Mouse (Mus musculus): ENCODE results near the gene Ssbp3. TPM values are rescaled to one million over a fixed set of nuclear protein-coding genes. Genes with fewer than 3 reads are reported as not detected.

Gene Ssbp3
- polyA plus RNA-seq, 1 experiment: 36.4 TPM

- no peaks in the 10 kb centered on the region for H3K4me1 ChIP-seq (ENCODE audit: control insufficient read depth, insufficient read depth, insufficient read length, low read length)
- no peak overlapping the region for H3K27ac ChIP-seq (replicated peaks; ENCODE audit: low read depth, low read length)
- no peak overlapping the region for H3K4me3 ChIP-seq (ENCODE audit: insufficient read depth, low read depth, low read length)
These were observed 14.4 kb upstream of the Ssbp3 start for GRCm38 (mm10) chr4:106896086-106896485.

- H3K27ac ChIP-seq (replicated peaks; ENCODE audit: low read depth, low read length): no peak overlapping the region
- H3K4me3 ChIP-seq (ENCODE audit: insufficient read depth, low read depth, low read length): no peak overlapping the region
- no peaks in the 10 kb centered on the region for H3K4me1 ChIP-seq (ENCODE audit: control insufficient read depth, insufficient read depth, insufficient read length, low read length)
These were observed 11.6 kb upstream of the Ssbp3 start for GRCm38 (mm10) chr4:106898923-106899322.

- no peak overlapping the region for H3K4me3 ChIP-seq (ENCODE audit: insufficient read depth, low read depth, low read length)
- H3K4me1 ChIP-seq (ENCODE audit: control insufficient read depth, insufficient read depth, insufficient read length, low read length): no peaks in the 10 kb centered on the region
- no peak overlapping the region for H3K27ac ChIP-seq (replicated peaks; ENCODE audit: low read depth, low read length)
These were observed 11.0 kb upstream of the Ssbp3 start for GRCm38 (mm10) chr4:106899471-106899870.

GRCm38 (mm10) chr4:106900718-106901117 is 9.8 kb upstream of the Ssbp3 start:
- no peak overlapping the region for H3K27ac ChIP-seq (replicated peaks; ENCODE audit: low read depth, low read length)
- H3K4me1 ChIP-seq (ENCODE audit: control insufficient read depth, insufficient read depth, insufficient read length, low read length): no peaks in the 10 kb centered on the region
- H3K4me3 ChIP-seq (ENCODE audit: insufficient read depth, low read depth, low read length): no peak overlapping the region

GRCm38 (mm10) chr4:106901610-106902009 is 8.9 kb upstream of the Ssbp3 start:
- no peak overlapping the region for H3K4me3 ChIP-seq (ENCODE audit: insufficient read depth, low read depth, low read length)
- no peaks in the 10 kb centered on the region for H3K4me1 ChIP-seq (ENCODE audit: control insufficient read depth, insufficient read depth, insufficient read length, low read length)
- no peak overlapping the region for H3K27ac ChIP-seq (replicated peaks; ENCODE audit: low read depth, low read length)

- Histone ChIP-seq H3K27ac (replicated peaks; ENCODE audit: low read depth, low read length) (no peak overlapping the region), H3K4me3 (ENCODE audit: insufficient read depth, low read depth, low read length) (no peak overlapping the region), H3K4me1 (ENCODE audit: control insufficient read depth, insufficient read depth, insufficient read length, low read length) (no peaks in the 10 kb centered on the region)
These were observed 8.3 kb upstream of the Ssbp3 start for GRCm38 (mm10) chr4:106902157-106902556.

- peaks cover 17% of the 10 kb centered on the region for H3K4me1 ChIP-seq (ENCODE audit: control insufficient read depth, insufficient read depth, insufficient read length, low read length)
- no peak overlapping the region for H3K27ac ChIP-seq (replicated peaks; ENCODE audit: low read depth, low read length)
- no peak overlapping the region for H3K4me3 ChIP-seq (ENCODE audit: insufficient read depth, low read depth, low read length)
These were observed 4.6 kb upstream of the Ssbp3 start for GRCm38 (mm10) chr4:106905898-106906297.

GRCm38 (mm10) chr4:106907701-106908425 is 2.6 kb upstream of the Ssbp3 start:
- no peak overlapping the region; the same call in 1 of the 2 replicates for H3K4me3 ChIP-seq (ENCODE audit: insufficient read depth, low read depth, low read length)
- H3K4me1 ChIP-seq (ENCODE audit: control insufficient read depth, insufficient read depth, insufficient read length, low read length): peaks cover 17% of the 10 kb centered on the region

GRCm38 (mm10) chr4:106908426-106908809 is 2.1 kb upstream of the Ssbp3 start:
- Histone ChIP-seq H3K4me3 (ENCODE audit: insufficient read depth, low read depth, low read length) (no peak overlapping the region), H3K4me1 (ENCODE audit: control insufficient read depth, insufficient read depth, insufficient read length, low read length) (peaks cover 17% of the 10 kb centered on the region), H3K27ac (replicated peaks; ENCODE audit: low read depth, low read length) (peak overlapping the region; percentile 52)

More at GRCm38 (mm10) chr4:106907701-106908425, 2.6 kb upstream of the Ssbp3 start:
- H3K27ac ChIP-seq (replicated peaks; ENCODE audit: low read depth, low read length): peak overlapping the region; percentile 52

GRCm38 (mm10) chr4:106908950-106909751 is 1.4 kb upstream of the Ssbp3 start:
- Histone ChIP-seq H3K27ac (replicated peaks; ENCODE audit: low read depth, low read length) (peak overlapping the region; percentile 20), H3K4me3 (ENCODE audit: insufficient read depth, low read depth, low read length) (no peak overlapping the region; the same call in 1 of the 2 replicates), H3K4me1 (ENCODE audit: control insufficient read depth, insufficient read depth, insufficient read length, low read length) (peaks cover 17% of the 10 kb centered on the region)

- H3K4me3 ChIP-seq (ENCODE audit: insufficient read depth, low read depth, low read length): peak overlapping the region; percentile 26
- H3K27ac ChIP-seq (replicated peaks; ENCODE audit: low read depth, low read length): peak overlapping the region; percentile 82
- peaks cover 17% of the 10 kb centered on the region for H3K4me1 ChIP-seq (ENCODE audit: control insufficient read depth, insufficient read depth, insufficient read length, low read length)
These were observed 704 bp upstream of the Ssbp3 start for GRCm38 (mm10) chr4:106909797-106910196.

- Histone ChIP-seq H3K4me3 (ENCODE audit: insufficient read depth, low read depth, low read length) (peak overlapping the region; percentile 98), H3K27ac (replicated peaks; ENCODE audit: low read depth, low read length) (peak overlapping the region; percentile 62; the same call in 1 of the 2 replicates), H3K4me1 (ENCODE audit: control insufficient read depth, insufficient read depth, insufficient read length, low read length) (peaks cover 17% of the 10 kb centered on the region)
These were observed 823 bp downstream of the Ssbp3 start for GRCm38 (mm10) chr4:106911246-106911801.

GRCm38 (mm10) chr4:106911951-106912688 is 1.6 kb downstream of the Ssbp3 start:
- H3K4me3 ChIP-seq (ENCODE audit: insufficient read depth, low read depth, low read length): peak overlapping the region; percentile 98
- H3K27ac ChIP-seq (replicated peaks; ENCODE audit: low read depth, low read length): no peak overlapping the region
- H3K4me1 ChIP-seq (ENCODE audit: control insufficient read depth, insufficient read depth, insufficient read length, low read length): peaks cover 17% of the 10 kb centered on the region

- Histone ChIP-seq H3K27ac (replicated peaks; ENCODE audit: low read depth, low read length) (no peak overlapping the region), H3K4me1 (ENCODE audit: control insufficient read depth, insufficient read depth, insufficient read length, low read length) (peaks cover 14% of the 10 kb centered on the region), H3K4me3 (ENCODE audit: insufficient read depth, low read depth, low read length) (peak overlapping the region; percentile 98)
These were observed 2.2 kb downstream of the Ssbp3 start for GRCm38 (mm10) chr4:106912689-106913041.
